Mouse (Mus musculus) limb, embryonic 15.5 days (tissue): ENCODE data around the gene Rsad2. TPM values are rescaled to one million over a fixed set of nuclear protein-coding genes. Genes with fewer than 3 reads are reported as not detected.
"Not testable (repeated sequence)": the region's sequence is repeated elsewhere in the genome, so short reads cannot be mapped to it uniquely, and the experiment has no call there.

Experiments
- ATAC-seq: fragments of 200-750 bp; cut with Nextera tagmentation; 2 replicates; pipeline ENCODE4 v1.8.0; 2017; ENCODE audit warnings: low read depth, moderate TSS enrichment; ENCODE audit not compliant: insufficient number of reproducible peaks, low FRiP score, low TSS enrichment
- H3K27ac ChIP-seq: fragments of 300-500 bp; sonication (generic); 2 replicates; pipeline ENCODE4 v1.5.1; 2015; ENCODE audit warnings: moderate library complexity, mild to moderate bottlenecking, inconsistent platforms
- H3K27me3 ChIP-seq: fragments of 300-500 bp; sonication (generic); 2 replicates; pipeline ENCODE4 v1.6.1; 2015; ENCODE audit warnings: inconsistent platforms
- H3K36me3 ChIP-seq: fragments of 300-500 bp; sonication (generic); 2 replicates; pipeline ENCODE4 v1.6.1; 2015; ENCODE audit warnings: inconsistent platforms
- H3K4me1 ChIP-seq: fragments of 300-500 bp; sonication (generic); 2 replicates; pipeline ENCODE4 v1.6.1; 2015; ENCODE audit warnings: inconsistent platforms
- H3K4me2 ChIP-seq: fragments of 300-500 bp; sonication (generic); 2 replicates; pipeline ENCODE4 v1.6.1; 2015; ENCODE audit warnings: mild to moderate bottlenecking, inconsistent platforms
- H3K4me3 ChIP-seq: fragments of 300-500 bp; sonication (generic); 2 replicates; pipeline ENCODE4 v1.5.1; 2015; ENCODE audit warnings: mild to moderate bottlenecking, inconsistent platforms
- H3K9ac ChIP-seq: fragments of 300-500 bp; sonication (generic); 2 replicates; pipeline ENCODE4 v1.6.1; 2015; ENCODE audit warnings: inconsistent platforms
- H3K9me3 ChIP-seq: fragments of 300-500 bp; sonication (generic); 2 replicates; pipeline ENCODE4 v1.6.1; 2016; ENCODE audit warnings: inconsistent platforms
- WGBS: fragments of 180-500 bp; shearing (Covaris S2); methylation state at CpG from one replicate; pipeline ENCODE4 v1.1.7; 2015; 5-methylcytosine and 5-hydroxymethylcytosine counted together
- polyA plus RNA-seq: library from polyadenylated mRNA; unstranded; fragments of >200 nt; fragmentation: Nextera tagmentation; extraction: Ambion mirVana; gene quantifications from 2 replicates; pipeline ENCODE4 v1.2.1, GENCODE M21; 2015

The Rsad2 gene
- polyA plus RNA-seq, 1 experiment from 2014 or later, result 1.1 TPM

DNA sequence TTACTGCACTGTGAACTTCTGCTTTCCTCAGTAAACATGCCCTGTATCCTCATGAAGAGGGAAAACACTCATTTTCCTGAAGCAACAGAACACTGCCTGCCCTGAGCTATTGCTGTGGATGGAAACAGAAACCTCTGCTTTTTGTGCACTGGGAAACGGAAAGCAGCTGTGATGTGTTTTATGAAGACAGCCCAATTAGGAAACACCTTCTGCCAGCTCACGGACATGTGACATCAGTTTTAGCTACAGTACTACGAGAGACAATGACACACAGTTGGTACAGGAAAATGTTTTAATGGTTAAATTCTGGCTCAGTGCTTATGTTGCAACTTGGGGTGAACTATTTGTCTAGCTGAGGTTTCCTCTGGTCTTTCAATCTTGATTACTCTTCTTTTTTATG lies 16.9 kb downstream of the Rsad2 start:
- no peak overlapping the region for H3K27ac ChIP-seq
- H3K9ac ChIP-seq, result no peak overlapping the region
- H3K4me1 ChIP-seq, result no peaks in the 10 kb centered on the region
- 25% methylated on average over 3 of the region's 3 CpGs for WGBS
- no peaks in the 10 kb centered on the region for H3K36me3 ChIP-seq
- H3K27me3 ChIP-seq, result no peaks in the 10 kb centered on the region
- H3K9me3 ChIP-seq, result no peaks in the 10 kb centered on the region
- no peak overlapping the region for H3K4me3 ChIP-seq
- ATAC-seq, result no peak
- no peak overlapping the region for H3K4me2 ChIP-seq

DNA sequence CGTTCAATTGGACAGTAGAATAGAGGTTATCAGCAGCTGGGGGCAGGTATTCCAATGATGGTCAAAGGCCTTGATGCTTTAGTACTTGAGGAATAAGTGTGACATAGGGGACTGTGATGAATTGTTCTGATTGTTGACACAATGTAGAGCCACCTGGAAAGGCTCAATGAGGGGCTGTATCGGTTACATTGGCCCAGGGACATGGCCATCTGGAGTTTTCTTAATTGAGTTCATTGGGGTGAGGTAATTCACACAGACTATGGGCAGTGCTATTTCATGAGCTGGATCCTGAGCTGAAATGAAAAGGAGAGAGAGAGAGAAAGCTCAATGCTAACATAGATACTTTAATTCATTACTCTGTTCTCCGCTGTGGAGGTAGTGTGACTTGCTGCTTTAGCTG lies 18.3 kb downstream of the Rsad2 start:
- Histone ChIP-seq H3K4me2 (no peak overlapping the region), H3K4me1 (no peaks in the 10 kb centered on the region), H3K9ac (no peak overlapping the region), H3K27ac (no peak overlapping the region), H3K36me3 (no peaks in the 10 kb centered on the region), H3K9me3 (no peaks in the 10 kb centered on the region), H3K27me3 (no peaks in the 10 kb centered on the region), H3K4me3 (no peak overlapping the region)
- no peak for ATAC-seq
- WGBS, result 56% methylated on average over 3 of the region's 3 CpGs

DNA sequence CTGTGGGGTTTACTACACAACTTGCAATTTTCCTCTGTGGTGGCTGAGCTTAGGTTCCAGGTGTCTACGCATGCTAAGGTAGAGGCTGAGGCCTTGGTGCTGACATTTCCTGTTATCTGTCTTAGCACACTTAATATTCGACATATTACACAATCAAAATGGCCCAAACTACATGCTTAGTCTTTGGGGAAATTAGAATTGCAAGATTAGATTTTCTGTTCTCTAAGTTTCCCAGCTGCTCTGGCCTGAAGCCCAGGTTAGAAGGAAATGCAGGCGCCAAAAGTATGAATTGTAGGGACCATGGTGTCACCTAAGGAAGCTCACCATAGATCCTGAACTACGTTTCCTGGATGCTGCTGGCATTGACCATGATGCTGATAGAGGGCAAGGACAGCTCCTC lies 19.9 kb downstream of the Rsad2 start:
- no peaks in the 10 kb centered on the region for H3K27me3 ChIP-seq
- H3K4me2 ChIP-seq, result no peak overlapping the region
- no peak overlapping the region for H3K4me3 ChIP-seq
- WGBS, result 66% methylated on average over 4 of the region's 4 CpGs
- ATAC-seq, result no peak
- H3K4me1 ChIP-seq, result no peaks in the 10 kb centered on the region
- H3K9me3 ChIP-seq, result no peaks in the 10 kb centered on the region
- no peak overlapping the region for H3K27ac ChIP-seq
- H3K9ac ChIP-seq, result no peak overlapping the region
- no peaks in the 10 kb centered on the region for H3K36me3 ChIP-seq

DNA sequence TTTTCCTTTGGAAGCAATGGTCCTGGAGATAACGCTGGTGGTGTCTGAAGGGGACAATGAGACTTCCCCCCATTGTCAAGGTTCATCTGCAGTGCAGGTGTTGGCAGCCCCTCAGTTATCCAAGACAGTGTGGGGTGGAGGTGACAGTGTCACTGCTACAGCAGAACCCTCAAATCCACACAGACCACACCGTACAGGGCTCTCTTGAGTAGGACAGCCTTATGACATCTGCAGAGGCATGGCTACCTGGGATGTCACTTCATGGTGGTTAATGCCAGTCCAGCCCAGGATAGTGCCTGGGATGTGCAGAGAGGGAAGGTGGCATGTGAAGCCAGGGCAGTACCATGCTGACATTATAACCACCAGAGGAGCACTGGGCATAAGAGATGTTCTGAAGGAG lies 27.5 kb downstream of the Rsad2 start:
- not testable (repeated sequence) for H3K4me2 ChIP-seq, H3K4me1 ChIP-seq, ATAC-seq, H3K36me3 ChIP-seq, H3K4me3 ChIP-seq, H3K27ac ChIP-seq, H3K9me3 ChIP-seq, H3K9ac ChIP-seq, H3K27me3 ChIP-seq
- 87% methylated on average over 2 of the region's 2 CpGs for WGBS

DNA sequence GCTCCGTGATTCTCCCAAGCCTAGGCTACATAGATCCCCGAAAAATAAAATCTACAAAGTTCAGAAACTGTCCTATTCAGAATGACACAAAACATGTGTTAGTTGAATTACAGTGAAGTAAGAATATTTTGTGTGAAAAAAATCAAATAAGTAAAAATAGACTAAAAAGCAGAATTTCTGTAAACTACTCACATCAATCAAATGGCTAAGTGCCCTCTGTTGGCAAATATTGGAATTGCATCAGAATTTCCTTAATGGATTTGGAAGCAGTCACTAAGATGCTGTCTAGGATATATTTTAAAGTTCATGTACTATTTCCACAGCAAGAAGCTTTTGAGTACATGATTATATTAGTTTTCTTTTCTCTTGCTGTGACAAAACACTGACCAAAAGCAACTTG lies 31.4 kb downstream of the Rsad2 start:
- Histone ChIP-seq H3K4me2 (no peak overlapping the region), H3K36me3 (no peaks in the 10 kb centered on the region), H3K27ac (no peak overlapping the region), H3K4me3 (no peak overlapping the region), H3K4me1 (no peaks in the 10 kb centered on the region), H3K27me3 (no peaks in the 10 kb centered on the region), H3K9me3 (no peaks in the 10 kb centered on the region), H3K9ac (no peak overlapping the region)
- WGBS, result 85% methylated on average over 2 of the region's 2 CpGs
- ATAC-seq, result no peak

DNA sequence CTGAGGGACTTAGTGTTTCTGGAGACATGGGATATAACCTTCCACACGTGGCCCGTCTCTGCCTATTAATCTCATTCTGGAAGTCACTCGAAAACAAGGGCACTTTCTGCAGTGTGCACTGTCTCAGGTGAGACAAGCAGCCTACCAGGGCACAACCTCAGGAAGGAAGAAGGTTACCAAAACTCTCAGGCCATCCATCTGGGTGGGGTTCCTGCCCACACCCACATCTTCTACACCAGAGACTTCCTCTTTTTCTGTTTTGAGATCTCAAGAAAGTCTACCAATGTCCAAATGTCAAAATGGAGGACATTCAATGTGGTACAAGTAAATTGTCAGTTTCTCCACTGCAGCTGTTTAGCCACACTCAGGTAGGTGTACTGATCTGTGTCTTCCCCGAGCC lies 37.9 kb downstream of the Rsad2 start:
- ATAC-seq, result no peak
- H3K9me3 ChIP-seq, result no peaks in the 10 kb centered on the region
- no peak overlapping the region for H3K9ac ChIP-seq
- no peaks in the 10 kb centered on the region for H3K36me3 ChIP-seq
- H3K4me2 ChIP-seq, result no peak overlapping the region
- H3K27me3 ChIP-seq, result no peaks in the 10 kb centered on the region
- 71% methylated on average over 4 of the region's 4 CpGs for WGBS
- no peak overlapping the region for H3K4me3 ChIP-seq
- no peak overlapping the region for H3K27ac ChIP-seq
- H3K4me1 ChIP-seq, result peaks cover 12% of the 10 kb centered on the region

DNA sequence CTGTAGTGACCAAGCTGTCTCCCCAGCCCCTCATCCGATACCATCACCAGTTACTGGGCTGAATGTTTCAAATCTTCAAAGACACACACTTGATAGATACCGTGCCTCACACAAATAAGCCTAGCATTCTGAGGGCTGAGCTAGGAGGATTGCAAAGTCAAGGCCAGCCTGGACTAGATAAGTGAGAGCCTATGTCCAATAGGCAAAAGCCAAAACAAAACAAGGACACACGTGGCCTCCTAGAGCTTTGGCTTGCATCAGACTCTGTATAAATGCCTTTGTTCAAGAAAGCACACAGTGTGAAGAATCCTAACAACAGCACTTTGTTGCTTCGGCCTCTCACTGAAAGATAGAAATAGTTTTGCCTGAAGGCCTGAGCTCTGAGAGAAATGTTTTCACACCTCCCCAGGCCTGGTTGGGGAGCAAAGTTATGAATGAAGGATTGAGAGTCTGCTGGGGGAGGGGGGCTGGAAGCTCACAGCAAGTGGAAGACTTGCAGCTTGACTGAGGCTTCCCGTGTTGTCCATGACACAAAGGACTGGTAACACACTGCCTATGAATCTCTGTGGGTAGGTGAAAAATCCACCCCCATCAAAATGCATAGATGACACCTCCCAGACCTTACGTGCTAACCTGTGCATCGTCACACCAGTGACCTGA lies 39.5 kb downstream of the Rsad2 start:
- Histone ChIP-seq H3K27me3 (no peaks in the 10 kb centered on the region), H3K4me2 (no peak overlapping the region), H3K36me3 (no peaks in the 10 kb centered on the region), H3K27ac (no peak overlapping the region), H3K4me1 (peaks cover 28% of the 10 kb centered on the region), H3K9me3 (no peaks in the 10 kb centered on the region), H3K4me3 (no peak overlapping the region), H3K9ac (no peak overlapping the region)
- no peak for ATAC-seq
- WGBS, result 71% methylated on average over 7 of the region's 7 CpGs

DNA sequence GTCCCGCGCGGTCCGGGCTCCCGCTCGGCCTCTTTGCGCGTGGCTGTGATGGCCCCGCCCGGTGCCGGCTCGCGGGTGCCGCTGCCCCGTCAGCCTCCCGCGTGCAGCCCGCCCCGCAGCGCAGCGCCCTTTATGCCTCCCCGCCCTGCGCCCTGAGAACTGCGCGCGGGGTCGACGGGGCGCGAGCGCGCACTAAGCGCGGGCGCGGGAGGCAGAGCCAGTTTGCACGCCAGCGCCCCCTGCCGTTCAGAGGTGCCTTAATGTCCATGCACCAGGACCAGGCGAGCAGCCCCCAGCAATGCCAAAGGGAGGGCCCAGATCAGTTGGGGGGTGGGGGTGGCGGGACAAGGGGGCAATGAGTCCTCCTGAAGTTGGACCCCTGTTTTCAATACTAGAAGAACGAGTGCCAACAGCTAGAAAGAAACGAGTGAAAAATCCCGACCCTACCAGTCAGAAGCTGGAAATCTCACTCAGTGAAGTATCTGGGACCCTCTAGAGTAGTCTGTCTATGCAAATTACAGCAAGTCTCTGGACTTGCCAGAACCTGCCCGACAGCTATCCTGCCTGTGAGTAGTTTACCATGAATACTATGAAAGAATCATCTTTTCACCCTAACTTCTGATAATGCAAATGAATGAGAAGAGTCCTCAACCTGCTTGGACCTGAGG lies 41.0 kb downstream of the Rsad2 start, which contains the start of gene Rnf144a:
TSS of gene Rnf144a (minus strand) at position 151 of the 668 bp plus-strand sequence.
- Histone ChIP-seq H3K27ac (peak within 1 kb of the TSS; percentile 86), H3K4me1 (peaks cover 41% of the 10 kb centered on the region), H3K36me3 (no peaks in the 10 kb centered on the region), H3K9ac (peak within 1 kb of the TSS; percentile 93), H3K4me2 (peak within 1 kb of the TSS; percentile 68), H3K9me3 (no peaks in the 10 kb centered on the region), H3K4me3 (peak within 1 kb of the TSS; percentile 76), H3K27me3 (no peaks in the 10 kb centered on the region)
- WGBS, result under 1% methylated on average over 45 of the region's 45 CpGs
- ATAC-seq, result peak; percentile 81

DNA sequence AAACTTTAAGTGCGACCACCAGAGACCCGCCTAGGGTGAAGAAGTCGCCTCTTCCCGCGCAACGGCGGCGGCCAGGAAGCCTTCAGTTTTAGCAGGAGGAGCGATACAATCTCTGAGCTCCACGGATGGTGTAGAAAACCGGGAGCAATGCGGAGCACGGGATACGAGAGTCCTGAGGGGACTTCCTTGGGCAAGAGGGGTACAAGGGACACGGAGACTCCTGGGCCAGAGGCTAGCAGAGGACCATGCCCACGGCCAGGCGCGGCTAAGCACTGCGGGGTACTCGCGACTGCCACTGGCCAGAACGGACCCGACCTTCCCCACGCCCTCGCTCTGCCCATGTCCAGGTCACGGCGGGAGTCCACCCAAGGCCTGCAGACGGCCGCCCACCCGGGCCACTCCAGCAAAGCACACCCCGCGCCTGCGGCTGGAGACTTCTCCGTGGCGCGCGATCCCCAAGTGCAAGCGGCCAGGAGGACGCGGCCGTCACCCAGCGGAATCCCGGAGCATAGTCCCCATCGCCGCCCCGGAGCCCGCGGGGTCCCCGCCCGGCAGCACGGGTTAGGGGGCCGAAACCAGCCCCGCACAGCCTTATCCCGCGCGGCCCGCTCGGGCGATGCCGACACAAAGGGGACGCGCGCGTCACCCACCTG lies 41.7 kb downstream of the Rsad2 start:
- WGBS, result under 1% methylated on average over 63 of the region's 64 CpGs
- no peaks in the 10 kb centered on the region for H3K9me3 ChIP-seq
- peak; percentile 54 for ATAC-seq
- no peaks in the 10 kb centered on the region for H3K27me3 ChIP-seq
- H3K4me3 ChIP-seq, result peak overlapping the region; percentile 76
- H3K36me3 ChIP-seq, result no peaks in the 10 kb centered on the region
- peak overlapping the region; percentile 93 for H3K9ac ChIP-seq
- peak overlapping the region; percentile 68 for H3K4me2 ChIP-seq
- peaks cover 45% of the 10 kb centered on the region for H3K4me1 ChIP-seq
- peak overlapping the region; percentile 86 for H3K27ac ChIP-seq

DNA sequence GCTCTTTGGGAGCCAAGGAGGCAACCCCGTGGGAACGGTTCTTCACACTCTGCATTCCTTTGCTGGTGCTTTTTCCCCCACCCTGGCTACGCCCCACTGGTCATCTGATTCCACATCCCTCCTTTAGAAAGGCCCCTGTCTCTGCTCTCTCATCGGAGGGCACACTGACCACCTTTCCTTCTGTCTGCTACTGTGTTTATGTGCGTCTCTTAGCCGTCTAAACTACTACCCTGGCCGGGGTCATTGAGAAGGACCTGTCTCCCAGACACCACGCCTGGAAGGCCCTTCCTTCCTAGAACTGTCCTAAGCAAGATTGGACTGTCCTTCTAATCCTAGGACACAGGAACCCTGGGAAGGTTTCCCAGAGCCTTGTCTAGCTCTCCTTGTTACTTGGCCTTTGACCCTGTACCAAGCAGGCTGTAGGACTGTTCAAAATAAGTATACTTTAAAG lies 42.3 kb downstream of the Rsad2 start:
- 12% methylated on average over 8 of the region's 8 CpGs for WGBS
- peak overlapping the region; percentile 76 for H3K4me3 ChIP-seq
- H3K4me2 ChIP-seq, result peak overlapping the region; percentile 68
- peak; percentile 6; the same call in 1 of the 2 replicates for ATAC-seq
- H3K27me3 ChIP-seq, result no peaks in the 10 kb centered on the region
- peak overlapping the region; percentile 86 for H3K27ac ChIP-seq
- peaks cover 51% of the 10 kb centered on the region for H3K4me1 ChIP-seq
- peak overlapping the region; percentile 93 for H3K9ac ChIP-seq
- H3K9me3 ChIP-seq, result no peaks in the 10 kb centered on the region
- no peaks in the 10 kb centered on the region for H3K36me3 ChIP-seq

DNA sequence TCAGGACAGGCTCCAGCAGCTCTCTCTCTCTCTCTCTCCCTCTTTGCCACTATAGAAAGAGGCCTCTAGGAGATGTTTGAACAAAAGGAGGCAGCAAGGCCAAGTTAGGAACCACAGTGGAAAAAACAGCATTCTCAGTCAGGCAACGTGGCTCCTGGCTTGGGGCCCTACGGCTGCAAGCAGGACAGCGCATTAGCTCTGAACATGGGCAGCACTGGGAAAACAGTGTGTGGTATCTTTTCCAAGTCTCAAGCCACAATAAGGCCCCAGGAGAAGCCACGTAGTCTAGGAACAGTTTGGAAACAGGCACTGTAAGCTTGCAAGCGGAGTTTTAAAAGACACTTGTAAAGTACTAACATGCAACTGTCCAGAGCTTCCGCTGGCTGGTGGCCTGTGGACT lies 43.5 kb downstream of the Rsad2 start:
- no peak for ATAC-seq
- peak overlapping the region; percentile 51 for H3K27ac ChIP-seq
- H3K4me2 ChIP-seq, result peak overlapping the region; percentile 68
- no peak overlapping the region for H3K9ac ChIP-seq
- H3K36me3 ChIP-seq, result 0 out of 2 replicates have a peak, but pooled peaks cover 7% of the 10 kb centered on the region
- WGBS, result 41% methylated on average over 6 of the region's 6 CpGs
- H3K9me3 ChIP-seq, result no peaks in the 10 kb centered on the region
- H3K4me1 ChIP-seq, result peaks cover 51% of the 10 kb centered on the region
- no peaks in the 10 kb centered on the region for H3K27me3 ChIP-seq
- peak overlapping the region; percentile 76 for H3K4me3 ChIP-seq

DNA sequence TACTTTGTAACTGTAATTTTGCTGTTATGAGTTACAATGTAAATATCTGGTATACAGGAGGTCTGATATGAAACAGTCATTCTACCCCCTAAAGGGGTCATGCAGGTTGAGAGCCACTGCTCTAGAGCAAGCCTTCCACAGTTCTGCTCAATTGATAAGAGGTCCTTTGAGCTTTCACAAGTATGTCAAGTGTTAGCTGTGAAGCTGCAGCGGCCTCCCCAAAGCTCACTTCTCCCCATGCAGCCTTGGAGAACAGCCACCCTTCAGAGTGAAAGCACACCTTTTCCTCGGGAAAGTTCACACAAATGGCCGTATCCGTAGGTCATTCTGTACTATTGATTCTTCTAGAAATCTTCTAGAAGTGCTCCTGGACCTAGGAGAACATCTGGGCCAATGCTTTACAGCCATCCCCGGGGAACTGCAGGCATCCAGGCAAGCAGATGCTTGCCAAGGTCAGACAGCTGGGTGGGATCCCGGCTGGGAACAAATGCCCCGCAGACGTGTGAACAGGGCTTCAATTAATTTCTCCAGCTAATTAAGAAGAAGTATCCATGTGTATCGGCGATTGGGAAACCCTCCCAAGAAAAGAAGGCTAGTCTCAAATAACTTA lies 44.3 kb downstream of the Rsad2 start:
- peaks cover 51% of the 10 kb centered on the region for H3K4me1 ChIP-seq
- no peaks in the 10 kb centered on the region for H3K9me3 ChIP-seq
- WGBS, result 48% methylated on average over 10 of the region's 10 CpGs
- peak overlapping the region; percentile 76 for H3K4me3 ChIP-seq
- no peak for ATAC-seq
- H3K27me3 ChIP-seq, result no peaks in the 10 kb centered on the region
- peak overlapping the region; percentile 68 for H3K4me2 ChIP-seq
- no peak overlapping the region for H3K27ac ChIP-seq
- no peak overlapping the region for H3K9ac ChIP-seq
- H3K36me3 ChIP-seq, result 0 out of 2 replicates have a peak, but pooled peaks cover 7% of the 10 kb centered on the region
